Mouse (Mus musculus) embryonic facial prominence, embryonic 14.5 days (tissue): ENCODE measurements around the gene Tppp3. TPM values are rescaled to one million over a fixed set of nuclear protein-coding genes. Genes with fewer than 3 reads are reported as not detected.
A peak's percentile ranks its signal among the peaks of the same experiment; 100 is the strongest.

Source experiments
- ATAC-seq: fragments of 200-750 bp; cut with Nextera tagmentation; 2 replicates; pipeline ENCODE4 v1.8.0; 2017; ENCODE audit warnings: low read depth, moderate number of reproducible peaks, moderate TSS enrichment
- DNase-seq: peaks from one replicate; pipeline ENCODE4 v3.0.0-alpha.2; 2015; ENCODE audit warnings: low spot score
- H3K27ac ChIP-seq: fragments of 300-500 bp; sonication (generic); replicated peaks from 2 replicates; pipeline ENCODE4 v1.5.1; 2014; ENCODE audit warnings: low read depth, mild to moderate bottlenecking, low read length, moderate library complexity
- H3K27me3 ChIP-seq: fragments of 300-500 bp; sonication (generic); replicated peaks from 2 replicates; pipeline ENCODE4 v1.6.1; 2014; ENCODE audit warnings: low read length; ENCODE audit not compliant: control insufficient read depth, insufficient read depth
- H3K36me3 ChIP-seq: fragments of 300-500 bp; sonication (generic); 2 replicates; pipeline ENCODE4 v1.6.1; 2014; ENCODE audit warnings: low read length, mixed read lengths; ENCODE audit not compliant: control insufficient read depth, insufficient read depth
- H3K4me1 ChIP-seq: fragments of 300-500 bp; sonication (generic); 2 replicates; pipeline ENCODE4 v1.6.1; 2014; ENCODE audit warnings: antibody characterized with exemption, low read length; ENCODE audit not compliant: control insufficient read depth, insufficient read depth
- H3K4me2 ChIP-seq: fragments of 300-500 bp; sonication (generic); 2 replicates; pipeline ENCODE4 v1.6.1; 2014; ENCODE audit warnings: low read depth, mild to moderate bottlenecking, low read length, moderate library complexity, mixed read lengths
- H3K4me3 ChIP-seq: fragments of 300-500 bp; sonication (generic); 2 replicates; pipeline ENCODE4 v1.5.1; 2014; ENCODE audit warnings: low read depth, mild to moderate bottlenecking, low read length
- H3K9ac ChIP-seq: fragments of 300-500 bp; sonication (generic); 2 replicates; pipeline ENCODE4 v1.6.1; 2014; ENCODE audit warnings: low read depth, mild to moderate bottlenecking, low read length, moderate library complexity, mixed read lengths
- H3K9me3 ChIP-seq: fragments of 300-500 bp; sonication (generic); 2 replicates; pipeline ENCODE4 v1.6.1; 2016; ENCODE audit warnings: low read length; ENCODE audit not compliant: control insufficient read depth
- whole genome bisulfite sequencing: fragments of 180-500 bp; shearing (Covaris S2); extraction: QIAGEN DNeasy Blood & Tissue Kit; methylation state at CpG from one replicate; pipeline ENCODE4 v1.1.7; 2014; 5-methylcytosine and 5-hydroxymethylcytosine counted together
- polyA plus RNA-seq: library from polyadenylated mRNA; unstranded; fragments of >200 nt; fragmentation: Nextera tagmentation; extraction: Ambion mirVana; gene quantifications from 2 replicates; pipeline ENCODE4 v1.2.1, GENCODE M21; 2014

Gene Tppp3
- polyA plus RNA-seq, 1 experiment from 2014 or later: 243 TPM

DNA sequence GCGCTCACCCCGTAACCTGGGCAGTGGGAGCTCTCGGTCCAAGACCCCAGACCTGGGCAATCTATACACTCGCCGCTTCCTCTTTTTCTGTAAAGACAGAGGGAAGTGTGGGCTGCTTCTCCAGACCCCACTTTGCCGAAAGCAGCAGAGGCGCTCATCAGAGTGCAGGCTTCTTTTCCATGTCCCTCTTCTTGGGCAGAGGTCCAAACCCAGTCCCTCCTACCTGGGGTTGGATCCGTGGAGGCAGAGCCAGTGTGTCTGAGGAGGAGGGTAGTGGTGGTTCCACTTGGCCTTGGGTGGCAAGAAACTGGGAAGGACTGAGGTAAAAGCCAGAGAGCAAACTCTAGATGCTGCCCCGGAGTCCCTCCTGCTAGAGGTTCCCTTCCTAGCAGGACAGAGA lies 1.7 kb upstream of the Tppp3 start:
- Histone ChIP-seq H3K4me2 (no peak overlapping the region; the same call in 1 of the 2 replicates), H3K9ac (no peak overlapping the region), H3K4me1 (peaks cover 24% of the 10 kb centered on the region), H3K27ac (no peak overlapping the region), H3K4me3 (no peak overlapping the region), H3K9me3 (no peaks in the 10 kb centered on the region), H3K27me3 (peaks cover 14% of the 10 kb centered on the region), H3K36me3 (peaks cover 21% of the 10 kb centered on the region)
- 65% methylated on average over 9 of the region's 9 CpGs for WGBS
- ATAC-seq (no peak), DNase-seq (no peak)

DNA sequence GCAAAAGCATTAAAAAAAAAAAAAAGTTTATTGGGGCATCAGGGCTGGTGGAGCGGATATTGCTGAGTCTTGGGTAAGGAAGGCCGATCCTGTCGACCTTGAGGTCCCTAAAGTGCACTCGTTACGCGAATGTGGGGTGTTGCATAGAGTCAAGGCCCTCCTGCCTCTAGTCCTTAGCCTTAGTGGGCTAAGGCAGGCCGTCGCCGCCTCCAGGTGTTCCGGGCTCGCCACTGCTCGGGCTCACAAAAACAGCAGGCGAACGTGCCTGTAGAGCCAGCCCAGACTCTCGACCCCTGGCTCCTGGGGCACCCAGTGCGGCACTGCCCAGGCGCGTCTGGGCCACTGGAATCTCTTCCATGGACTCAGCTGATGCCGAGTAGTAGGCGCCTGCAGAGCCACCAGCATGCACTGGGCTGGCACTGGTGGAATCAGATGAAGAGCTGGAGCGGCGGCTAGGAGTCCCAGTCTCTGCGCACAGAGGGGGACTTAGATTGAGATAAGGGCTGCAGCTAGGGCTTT lies 1.1 kb upstream of the Tppp3 start:
- WGBS: 33% methylated on average over 23 of the region's 23 CpGs
- no peak for DNase-seq
- H3K4me1 ChIP-seq: peaks cover 24% of the 10 kb centered on the region

GRCm38 (mm10) chr8:105470681-105471313 lies 529 bp downstream of the Tppp3 start:
- H3K9ac ChIP-seq: peak overlapping the region; percentile 60
- WGBS: 21% methylated on average over 9 of the region's 11 CpGs
- H3K4me2 ChIP-seq: peak overlapping the region; percentile 54
- H3K4me1 ChIP-seq: peaks cover 24% of the 10 kb centered on the region
- no peak; the same call in 1 of the 2 replicates for ATAC-seq
- peak; percentile 76 for DNase-seq
- H3K36me3 ChIP-seq: peaks cover 15% of the 10 kb centered on the region; the same call in 1 of the 2 replicates
- H3K27ac ChIP-seq: no peak overlapping the region; the same call in 1 of the 2 replicates
- H3K4me3 ChIP-seq: peak overlapping the region; percentile 29
- H3K27me3 ChIP-seq: peaks cover 14% of the 10 kb centered on the region
- no peaks in the 10 kb centered on the region for H3K9me3 ChIP-seq

More for the DNA sequence above, 1.1 kb upstream of the Tppp3 start:
- Histone ChIP-seq H3K36me3 (peaks cover 21% of the 10 kb centered on the region), H3K4me3 (no peak overlapping the region), H3K27ac (no peak overlapping the region), H3K9me3 (no peaks in the 10 kb centered on the region), H3K27me3 (peaks cover 14% of the 10 kb centered on the region), H3K9ac (no peak overlapping the region; the same call in 1 of the 2 replicates), H3K4me2 (no peak overlapping the region; the same call in 1 of the 2 replicates)
- ATAC-seq: no peak

- Histone ChIP-seq H3K9ac (no peak overlapping the region), H3K4me2 (peak overlapping the region; percentile 54), H3K4me3 (peak overlapping the region; percentile 29), H3K36me3 (peaks cover 13% of the 10 kb centered on the region; the same call in 1 of the 2 replicates), H3K4me1 (peaks cover 24% of the 10 kb centered on the region), H3K9me3 (no peaks in the 10 kb centered on the region), H3K27ac (no peak overlapping the region; the same call in 1 of the 2 replicates), H3K27me3 (peaks cover 14% of the 10 kb centered on the region)
- ATAC-seq (no peak), DNase-seq (no peak)
- WGBS: 68% methylated on average over 5 of the region's 5 CpGs
Observed at GRCm38 (mm10) chr8:105470262-105470661, 1.1 kb downstream of the Tppp3 start.

- Histone ChIP-seq H3K4me1 (peaks cover 20% of the 10 kb centered on the region), H3K9me3 (no peaks in the 10 kb centered on the region), H3K27ac (no peak overlapping the region; the same call in 1 of the 2 replicates), H3K36me3 (peaks cover 8% of the 10 kb centered on the region; the same call in 1 of the 2 replicates), H3K4me2 (peak overlapping the region; percentile 54), H3K4me3 (peak overlapping the region; percentile 29; the same call in 1 of the 2 replicates), H3K27me3 (peaks cover 14% of the 10 kb centered on the region), H3K9ac (no peak overlapping the region)
- DNase-seq: no peak
- WGBS: 84% methylated on average over 5 of the region's 5 CpGs
- no peak for ATAC-seq
Observed at GRCm38 (mm10) chr8:105469816-105470215, 1.5 kb downstream of the Tppp3 start.

DNA sequence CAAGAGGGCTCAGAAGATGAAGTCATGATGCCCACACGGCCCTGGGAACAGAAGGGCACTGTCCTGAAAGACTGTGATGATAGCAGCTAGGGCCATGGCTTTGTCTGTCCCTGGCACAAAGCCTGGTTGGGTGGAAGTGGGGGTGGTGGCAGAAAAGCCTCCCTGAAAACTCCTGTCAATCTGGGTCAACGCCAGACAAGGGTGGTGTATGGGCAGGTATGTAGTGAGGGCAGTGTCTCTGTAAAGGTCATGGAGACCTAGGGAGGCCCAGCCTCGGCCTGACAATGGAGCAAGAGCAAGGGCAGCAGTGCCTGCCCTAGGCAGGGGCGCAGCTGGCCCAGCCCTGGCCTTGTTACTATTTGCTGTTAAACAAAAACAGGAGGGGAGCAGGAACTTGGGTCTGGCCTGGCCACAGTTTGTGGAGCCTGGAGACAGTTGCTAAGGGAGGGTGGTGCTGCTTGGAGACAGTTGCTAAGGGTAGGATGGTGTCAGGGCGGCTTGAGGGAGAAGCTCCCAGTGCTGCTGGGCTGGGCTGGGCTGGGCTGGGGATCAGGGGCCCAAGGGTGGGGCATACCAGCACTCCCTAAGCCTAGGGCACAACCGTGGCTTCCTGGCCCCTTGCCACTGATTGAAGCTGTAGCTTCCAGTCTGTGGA lies 2.2 kb downstream of the Tppp3 start:
- DNase-seq (peak; percentile 65), ATAC-seq (peak; percentile 3; the same call in 1 of the 2 replicates)
- no peak overlapping the region for H3K9ac ChIP-seq
- peaks cover 14% of the 10 kb centered on the region for H3K27me3 ChIP-seq
- H3K36me3 ChIP-seq: 0 out of 2 replicates have a peak, but pooled peaks cover 7% of the 10 kb centered on the region
- H3K9me3 ChIP-seq: no peaks in the 10 kb centered on the region
- 0 out of 2 replicates have a peak overlapping the region, but pooled peaks have one; percentile 54 for H3K4me2 ChIP-seq
- H3K27ac ChIP-seq: no peak overlapping the region; the same call in 1 of the 2 replicates
- peaks cover 13% of the 10 kb centered on the region for H3K4me1 ChIP-seq
- no peak overlapping the region for H3K4me3 ChIP-seq
- WGBS: 58% methylated on average over 4 of the region's 6 CpGs

GRCm38 (mm10) chr8:105468002-105468720 lies 3.2 kb downstream of the Tppp3 start:
- ATAC-seq (no peak), DNase-seq (no peak)
- Histone ChIP-seq H3K27ac (no peak overlapping the region), H3K4me3 (no peak overlapping the region), H3K27me3 (peaks cover 11% of the 10 kb centered on the region), H3K9me3 (no peaks in the 10 kb centered on the region), H3K36me3 (0 out of 2 replicates have a peak, but pooled peaks cover 7% of the 10 kb centered on the region), H3K9ac (no peak overlapping the region), H3K4me1 (peaks cover 13% of the 10 kb centered on the region), H3K4me2 (no peak overlapping the region)
- 89% methylated on average over 27 of the region's 27 CpGs for WGBS

DNA sequence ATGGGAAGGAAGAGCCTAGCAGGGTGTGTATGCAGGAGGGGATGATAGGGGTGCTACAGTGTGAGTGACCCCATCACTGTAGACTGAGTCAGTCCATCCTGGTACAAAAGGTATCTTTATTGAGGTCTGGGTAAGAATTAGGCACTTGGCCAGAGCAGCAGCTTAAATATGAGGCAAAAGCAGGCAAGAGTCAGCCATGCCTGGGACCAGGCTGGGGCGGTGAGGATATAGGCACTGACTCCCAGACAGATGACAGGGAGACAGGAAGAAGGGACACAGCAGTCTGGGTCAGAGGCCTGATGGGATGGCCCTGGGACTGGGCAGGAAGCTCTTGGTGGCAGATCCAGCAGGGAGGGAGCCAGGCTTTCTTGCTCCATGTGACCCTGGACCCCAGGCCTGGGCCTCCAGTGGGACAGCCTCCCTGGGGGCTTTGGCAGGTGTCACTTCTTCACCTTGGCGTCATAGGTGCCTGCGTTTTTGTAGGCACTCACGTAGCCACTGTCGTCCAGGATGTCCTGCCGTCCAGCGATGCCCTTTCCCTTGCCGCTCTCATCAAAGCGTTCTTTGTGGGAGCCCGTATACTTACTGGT lies 3.8 kb downstream of the Tppp3 start:
- DNase-seq: no peak
- peaks cover 13% of the 10 kb centered on the region for H3K4me1 ChIP-seq
- H3K9me3 ChIP-seq: no peaks in the 10 kb centered on the region
- H3K36me3 ChIP-seq: 0 out of 2 replicates have a peak, but pooled peaks cover 1% of the 10 kb centered on the region
- H3K9ac ChIP-seq: no peak overlapping the region
- peaks cover 4% of the 10 kb centered on the region; the same call in 1 of the 2 replicates for H3K27me3 ChIP-seq
- no peak overlapping the region for H3K4me2 ChIP-seq
- ATAC-seq: no peak
- H3K27ac ChIP-seq: no peak overlapping the region
- WGBS: 87% methylated on average over 10 of the region's 10 CpGs
- H3K4me3 ChIP-seq: no peak overlapping the region
